10 mouse cellular contexts compared by ENCODE assay signal in genomic region chr7:29244732-29245416, GRCm38 (mm10). TPM values are rescaled to one million over a fixed set of nuclear protein-coding genes. Genes with fewer than 3 reads are reported as not detected.
DNase-seq lines count a peak whose midpoint lies in the region; TF ChIP-seq lines count a peak whose summit lies in the region.
"Had no signal": no experiment of that assay in that cellular context is flagged by ENCODE, and none has a peak within 500 bp of the region (broad histone marks: within the 10 kb centered on the region; RNA-seq: fewer than 3 reads in every experiment).

No protein-coding gene starts in this region.

- no peak overlapping the region for H3K27ac ChIP-seq in gastrocnemius, adult 2 months
- no peak overlapping the region for H3K27ac ChIP-seq in embryonic fibroblast, embryonic 13.5 days (ENCODE audit: insufficient read depth, low read length)
- H3K27ac ChIP-seq: stomach, embryonic 15.5 days had no signal

- TF ChIP-seq POLR2A in embryonic fibroblast, embryonic 13.5 days (IDR thresholded peaks at IDR 0.05; ENCODE audit: low read depth, low read length) = no peak; the same call in 1 of the 2 replicates

- H3K4me3 ChIP-seq in gastrocnemius, adult 2 months = no peak overlapping the region
- H3K4me3 ChIP-seq in embryonic fibroblast, embryonic 13.5 days (ENCODE audit: insufficient read depth, low read length) = no peak overlapping the region
- H3K4me3 ChIP-seq: megakaryocyte, embryonic 14.5 days; stomach, embryonic 15.5 days had no signal

- TF ChIP-seq CTCF in gastrocnemius, adult 2 months (IDR thresholded peaks at IDR 0.05) = peak; percentile 69
- peak; percentile 28; the same call in 1 of the 2 replicates for TF ChIP-seq CTCF in embryonic fibroblast, embryonic 13.5 days (IDR thresholded peaks at IDR 0.05; ENCODE audit: borderline replicate concordance, insufficient read depth, low read length)

- DNase-seq in gastrocnemius, adult 2 months = peak; percentile 49
- DNase-seq in gastrocnemius, postnatal 14 days = no peak
- peak; percentile 55 for DNase-seq in retina, embryonic 14.5 days (ENCODE audit: low spot score)
- no peak for DNase-seq in retina, postnatal 1 day
- peak; percentile 51 for DNase-seq in thymus, postnatal 25 days
- DNase-seq in right cerebral cortex, postnatal 14 days = no peak
- no peak for DNase-seq in frontal cortex, postnatal 10 days (ENCODE audit: low spot score in 2 of 2)

- intact Hi-C loops in gastrocnemius, adult 2 months (cut with DNase I) = no loop called here
- intact Hi-C loops in gastrocnemius, postnatal 14 days (cut with DNase I; ENCODE audit: low total_unique reads) = loop anchor here (5.0 kb wide), 1 partner anchor 63 kb away; the partner anchor contains the start of gene Psmd8

- peaks cover 6% of the 10 kb centered on the region; the same call in 1 of the 2 replicates for H3K4me1 ChIP-seq in embryonic fibroblast, embryonic 13.5 days (ENCODE audit: control insufficient read depth, insufficient read depth, low read length)

RNA-seq across cellular contexts. Expression of gene 2200002D01Rik, which starts 3.4 kb away (rescaled TPM):
- under 1 TPM; 0.64 to 0.81 TPM for total RNA-seq in gastrocnemius, adult 2 months (2021)
- 1 to 10 TPM in 1 of 2 experiments, under 1 TPM in 1; 0.59 to 1.2 TPM for total RNA-seq in gastrocnemius, postnatal 14 days (2021)
- polyA plus RNA-seq in embryonic fibroblast, embryonic 13.5 days (2011; ENCODE audit: insufficient read length, low read depth, missing spikeins) = 10.6 and 40.6 TPM in 2 replicates

RNA-seq across cellular contexts. Expression of gene Yif1b, which starts 6.7 kb away (rescaled TPM):
- 10 to 100 TPM; 35.9 to 46.6 TPM for total RNA-seq in gastrocnemius, adult 2 months (2021)
- 10 to 100 TPM; 49.4 to 56.8 TPM for total RNA-seq in gastrocnemius, postnatal 14 days (2021)
- 67.7 and 68.0 TPM in 2 replicates for polyA plus RNA-seq in embryonic fibroblast, embryonic 13.5 days (2011; ENCODE audit: insufficient read length, low read depth, missing spikeins)

RNA-seq across cellular contexts. Expression of gene Kcnk6, which starts 12.6 kb away (rescaled TPM):
- total RNA-seq in gastrocnemius, adult 2 months (2021) = 1 to 10 TPM in 1 of 2 experiments, under 1 TPM in 1; 0.61 to 1.4 TPM
- 1 to 10 TPM; 2.2 to 2.6 TPM for total RNA-seq in gastrocnemius, postnatal 14 days (2021)
- polyA plus RNA-seq in embryonic fibroblast, embryonic 13.5 days (2011; ENCODE audit: insufficient read length, low read depth, missing spikeins) = 1.4 and 2.7 TPM in 2 replicates

RNA-seq across cellular contexts. Expression of gene Catsperg1, which starts 31.0 kb away (rescaled TPM):
- total RNA-seq in gastrocnemius, adult 2 months (2021) = under 1 TPM; 0.08 to 0.23 TPM
- under 1 TPM in 1 of 2 experiments, not detected in 1; 0.25 TPM for total RNA-seq in gastrocnemius, postnatal 14 days (2021)
- polyA plus RNA-seq in embryonic fibroblast, embryonic 13.5 days (2011; ENCODE audit: insufficient read length, low read depth, missing spikeins) = 0.40 and 0.47 TPM in 2 replicates

RNA-seq across cellular contexts. Expression of gene Spint2, which starts 36.8 kb away (rescaled TPM):
- total RNA-seq in gastrocnemius, adult 2 months (2021) = 1 to 10 TPM; 4.7 to 6.0 TPM
- total RNA-seq in gastrocnemius, postnatal 14 days (2021) = 1 to 10 TPM; 5.5 to 6.4 TPM
- 11.6 and 11.7 TPM in 2 replicates for polyA plus RNA-seq in embryonic fibroblast, embryonic 13.5 days (2011; ENCODE audit: insufficient read length, low read depth, missing spikeins)

Comparison
In these comparisons a context has a peak if more than half of its experiments do, and no peak if none do; other contexts are left out.
1. DNase-seq: peak in gastrocnemius, adult 2 months (single experiment), retina, embryonic 14.5 days (single experiment) and thymus, postnatal 25 days (single experiment); none in gastrocnemius, postnatal 14 days (single experiment), retina, postnatal 1 day (single experiment), right cerebral cortex, postnatal 14 days (single experiment) and frontal cortex, postnatal 10 days (0 of 2).